Mouse (Mus musculus): ENCODE measurements around the gene Plscr5. TPM values are rescaled to one million over a fixed set of nuclear protein-coding genes. Genes with fewer than 3 reads are reported as not detected.
"Not testable (repeated sequence)": the region's sequence is repeated elsewhere in the genome, so short reads cannot be mapped to it uniquely, and the experiment has no call there.

The Plscr5 gene
- polyA plus RNA-seq (2016; fragmentation: Nextera tagmentation; extraction: Ambion mirVana), result not detected in 2 replicates

GRCm38 (mm10) chr9:92192636-92193035 is at the start of gene Plscr5:
Plscr5 (plus strand) TSS chr9:92192936.
- ATAC-seq (ENCODE audit: low FRiP score); H3K4me2 ChIP-seq (replicated peaks); H3K27me3 ChIP-seq; H3K9ac ChIP-seq; H3K27ac ChIP-seq; H3K4me3 ChIP-seq; H3K4me1 ChIP-seq; H3K9me3 ChIP-seq (replicated peaks); H3K36me3 ChIP-seq: not testable (repeated sequence)
- WGBS, result 85% methylated on average over 9 of the region's 9 CpGs

GRCm38 (mm10) chr9:92147555-92148248 is 45.0 kb upstream of the Plscr5 start:
- H3K4me3 ChIP-seq, result no peak overlapping the region
- ATAC-seq (ENCODE audit: low FRiP score), result peak; percentile 79
- no peak overlapping the region for H3K27ac ChIP-seq
- H3K27me3 ChIP-seq, result no peaks in the 10 kb centered on the region
- H3K9ac ChIP-seq, result no peak overlapping the region
- no peaks in the 10 kb centered on the region for H3K4me1 ChIP-seq
- WGBS, result 21% methylated on average over 7 of the region's 7 CpGs
- no peak overlapping the region for H3K4me2 ChIP-seq (replicated peaks)
- no peaks in the 10 kb centered on the region for H3K36me3 ChIP-seq
- H3K9me3 ChIP-seq (replicated peaks), result no peaks in the 10 kb centered on the region

GRCm38 (mm10) chr9:92162213-92162612 is 30.5 kb upstream of the Plscr5 start:
- H3K9ac ChIP-seq, result no peak overlapping the region
- H3K27me3 ChIP-seq, result no peaks in the 10 kb centered on the region
- no peak overlapping the region for H3K4me3 ChIP-seq
- H3K4me2 ChIP-seq (replicated peaks), result no peak overlapping the region
- no peaks in the 10 kb centered on the region for H3K9me3 ChIP-seq (replicated peaks)
- H3K27ac ChIP-seq, result no peak overlapping the region
- ATAC-seq (ENCODE audit: low FRiP score), result no peak
- H3K36me3 ChIP-seq, result no peaks in the 10 kb centered on the region
- H3K4me1 ChIP-seq, result no peaks in the 10 kb centered on the region
- 60% methylated on average over 4 of the region's 4 CpGs for WGBS

- no peak overlapping the region for H3K27ac ChIP-seq
- no peaks in the 10 kb centered on the region for H3K9me3 ChIP-seq (replicated peaks)
- no peaks in the 10 kb centered on the region for H3K36me3 ChIP-seq
- no peak overlapping the region for H3K4me2 ChIP-seq (replicated peaks)
- H3K27me3 ChIP-seq, result no peaks in the 10 kb centered on the region
- no peak overlapping the region for H3K4me3 ChIP-seq
- ATAC-seq (ENCODE audit: low FRiP score), result peak; percentile 30
- H3K4me1 ChIP-seq, result peaks cover 3% of the 10 kb centered on the region; the same call in 1 of the 2 replicates
- WGBS, result 90% methylated on average over 3 of the region's 3 CpGs
- no peak overlapping the region for H3K9ac ChIP-seq
These were observed 19.3 kb upstream of the Plscr5 start for GRCm38 (mm10) chr9:92173318-92173985.

- Histone ChIP-seq H3K27ac (peak overlapping the region; percentile 35; the same call in 1 of the 2 replicates), H3K4me2 (replicated peaks) (peak overlapping the region; percentile 19; the same call in 1 of the 2 replicates)
- 30% methylated on average over 15 of the region's 15 CpGs for WGBS
These were observed 18.3 kb upstream of the Plscr5 start for GRCm38 (mm10) chr9:92174176-92175075.

GRCm38 (mm10) chr9:92178861-92179469 is 13.8 kb upstream of the Plscr5 start:
- Histone ChIP-seq H3K27ac (no peak overlapping the region), H3K9me3 (replicated peaks) (no peaks in the 10 kb centered on the region), H3K27me3 (no peaks in the 10 kb centered on the region), H3K4me2 (replicated peaks) (no peak overlapping the region), H3K4me1 (0 out of 2 replicates have a peak, but pooled peaks cover 5% of the 10 kb centered on the region), H3K4me3 (no peak overlapping the region), H3K36me3 (no peaks in the 10 kb centered on the region), H3K9ac (no peak overlapping the region)
- peak; percentile 49 for ATAC-seq (ENCODE audit: low FRiP score)
- 64% methylated on average over 2 of the region's 2 CpGs for WGBS

More at GRCm38 (mm10) chr9:92174176-92175075, 18.3 kb upstream of the Plscr5 start:
- H3K9ac ChIP-seq, result no peak overlapping the region
- ATAC-seq (ENCODE audit: low FRiP score), result peak; percentile 90
- no peak overlapping the region for H3K4me3 ChIP-seq
- no peaks in the 10 kb centered on the region for H3K27me3 ChIP-seq
- no peaks in the 10 kb centered on the region for H3K36me3 ChIP-seq
- H3K9me3 ChIP-seq (replicated peaks), result no peaks in the 10 kb centered on the region
- H3K4me1 ChIP-seq, result peaks cover 5% of the 10 kb centered on the region; the same call in 1 of the 2 replicates

GRCm38 (mm10) chr9:92191295-92191694 is 1.4 kb upstream of the Plscr5 start:
- no peak for ATAC-seq (ENCODE audit: low FRiP score)
- no peaks in the 10 kb centered on the region for H3K36me3 ChIP-seq
- WGBS, result 85% methylated on average over 2 of the region's 2 CpGs

GRCm38 (mm10) chr9:92198408-92198807 is 5.7 kb downstream of the Plscr5 start:
- H3K36me3 ChIP-seq, result no peaks in the 10 kb centered on the region
- no peak overlapping the region for H3K4me3 ChIP-seq
- H3K4me1 ChIP-seq, result no peaks in the 10 kb centered on the region
- ATAC-seq (ENCODE audit: low FRiP score), result no peak
- no peak overlapping the region for H3K4me2 ChIP-seq (replicated peaks)
- no peaks in the 10 kb centered on the region for H3K27me3 ChIP-seq
- no peak overlapping the region for H3K27ac ChIP-seq
- no peak overlapping the region for H3K9ac ChIP-seq
- WGBS, result 71% methylated on average over 3 of the region's 3 CpGs
- no peaks in the 10 kb centered on the region for H3K9me3 ChIP-seq (replicated peaks)

More at GRCm38 (mm10) chr9:92191295-92191694, 1.4 kb upstream of the Plscr5 start:
- Histone ChIP-seq H3K9me3 (replicated peaks) (no peaks in the 10 kb centered on the region), H3K27ac (no peak overlapping the region), H3K4me1 (no peaks in the 10 kb centered on the region), H3K4me3 (no peak overlapping the region), H3K4me2 (replicated peaks) (no peak overlapping the region), H3K9ac (no peak overlapping the region), H3K27me3 (no peaks in the 10 kb centered on the region)

- H3K9me3 ChIP-seq (replicated peaks), result no peaks in the 10 kb centered on the region
- H3K27me3 ChIP-seq, result no peaks in the 10 kb centered on the region
- ATAC-seq (ENCODE audit: low FRiP score), result no peak
- H3K36me3 ChIP-seq, result no peaks in the 10 kb centered on the region
- no peak overlapping the region for H3K27ac ChIP-seq
- no peak overlapping the region for H3K9ac ChIP-seq
- H3K4me1 ChIP-seq, result no peaks in the 10 kb centered on the region
- no peak overlapping the region for H3K4me3 ChIP-seq
- 84% methylated on average over 5 of the region's 5 CpGs for WGBS
- H3K4me2 ChIP-seq (replicated peaks), result no peak overlapping the region
These were observed 6.8 kb downstream of the Plscr5 start for GRCm38 (mm10) chr9:92199564-92199963.

- H3K4me2 ChIP-seq (replicated peaks), result no peak overlapping the region
- no peak for ATAC-seq (ENCODE audit: low FRiP score)
- 70% methylated on average over 2 of the region's 2 CpGs for WGBS
- no peak overlapping the region for H3K27ac ChIP-seq
- H3K9ac ChIP-seq, result no peak overlapping the region
- no peaks in the 10 kb centered on the region for H3K4me1 ChIP-seq
- H3K36me3 ChIP-seq, result no peaks in the 10 kb centered on the region
- H3K4me3 ChIP-seq, result no peak overlapping the region
- H3K27me3 ChIP-seq, result no peaks in the 10 kb centered on the region
- no peaks in the 10 kb centered on the region for H3K9me3 ChIP-seq (replicated peaks)
These were observed 11.7 kb downstream of the Plscr5 start for GRCm38 (mm10) chr9:92204397-92204796.

- H3K27me3 ChIP-seq, result no peaks in the 10 kb centered on the region
- no peak overlapping the region for H3K9ac ChIP-seq
- no peak for ATAC-seq (ENCODE audit: low FRiP score)
- no peak overlapping the region for H3K27ac ChIP-seq
- no peak overlapping the region for H3K4me3 ChIP-seq
- WGBS, result 51% methylated on average over 4 of the region's 4 CpGs
- no peak overlapping the region for H3K4me2 ChIP-seq (replicated peaks)
- no peaks in the 10 kb centered on the region for H3K9me3 ChIP-seq (replicated peaks)
- H3K36me3 ChIP-seq, result no peaks in the 10 kb centered on the region
- H3K4me1 ChIP-seq, result no peaks in the 10 kb centered on the region
These were observed 14.6 kb downstream of the Plscr5 start for GRCm38 (mm10) chr9:92207307-92207706.

- Histone ChIP-seq H3K36me3 (no peaks in the 10 kb centered on the region), H3K4me3 (no peak overlapping the region), H3K27ac (no peak overlapping the region), H3K27me3 (no peaks in the 10 kb centered on the region), H3K9ac (no peak overlapping the region), H3K4me2 (replicated peaks) (no peak overlapping the region), H3K9me3 (replicated peaks) (no peaks in the 10 kb centered on the region), H3K4me1 (no peaks in the 10 kb centered on the region)
- ATAC-seq (ENCODE audit: low FRiP score), result no peak
- 82% methylated on average over 8 of the region's 8 CpGs for WGBS
These were observed 15.0 kb downstream of the Plscr5 start for GRCm38 (mm10) chr9:92207757-92208156.
